Mouse (Mus musculus) midbrain, embryonic 16.5 days (tissue): ENCODE measurements around the gene Cacna2d4. TPM values are rescaled to one million over a fixed set of nuclear protein-coding genes. Genes with fewer than 3 reads are reported as not detected.

ENCODE experiments used
- ATAC-seq: fragments of 200-750 bp; cut with Nextera tagmentation; 2 replicates; pipeline ENCODE4 v1.8.0; 2017; ENCODE audit warnings: moderate TSS enrichment
- H3K27ac ChIP-seq: fragments of 300-500 bp; sonication (generic); 2 replicates; pipeline ENCODE4 v1.5.1; 2014; ENCODE audit warnings: mild to moderate bottlenecking, low read length, mixed read lengths
- H3K27me3 ChIP-seq: fragments of 300-500 bp; sonication (generic); 2 replicates; pipeline ENCODE4 v1.6.1; 2014; ENCODE audit warnings: low read depth, low read length, mixed read lengths; ENCODE audit not compliant: control insufficient read depth, insufficient read depth
- H3K36me3 ChIP-seq: fragments of 300-500 bp; sonication (generic); 2 replicates; pipeline ENCODE4 v1.6.1; 2014; ENCODE audit warnings: mild to moderate bottlenecking, low read length, moderate library complexity, mixed read lengths; ENCODE audit not compliant: control insufficient read depth, insufficient read depth
- H3K4me1 ChIP-seq: fragments of 300-500 bp; sonication (generic); 2 replicates; pipeline ENCODE4 v1.6.1; 2014; ENCODE audit warnings: mild to moderate bottlenecking, low read length, mixed read lengths; ENCODE audit not compliant: control insufficient read depth, insufficient read depth
- H3K4me2 ChIP-seq: fragments of 300-500 bp; sonication (generic); 2 replicates; pipeline ENCODE4 v1.6.1; 2014; ENCODE audit warnings: mild to moderate bottlenecking, low read length, mixed read lengths
- H3K4me3 ChIP-seq: fragments of 300-500 bp; sonication (generic); 2 replicates; pipeline ENCODE4 v1.5.1; 2014; ENCODE audit warnings: low read depth, mild to moderate bottlenecking, low read length, moderate library complexity, mixed read lengths
- H3K9ac ChIP-seq: fragments of 300-500 bp; sonication (generic); 2 replicates; pipeline ENCODE4 v1.6.1; 2014; ENCODE audit warnings: low read depth, low read length, mixed read lengths
- H3K9me3 ChIP-seq: fragments of 300-500 bp; sonication (generic); replicated peaks from 2 replicates; pipeline ENCODE4 v1.6.1; 2014; ENCODE audit warnings: mild to moderate bottlenecking, low read length, mixed read lengths; ENCODE audit not compliant: control insufficient read depth, poor library complexity, severe bottlenecking
- WGBS: fragments of 180-500 bp; shearing (Covaris S2); extraction: QIAGEN DNeasy Blood & Tissue Kit; methylation state at CpG from one replicate; pipeline ENCODE4 v1.1.7; 2014; 5-methylcytosine and 5-hydroxymethylcytosine counted together
- polyA plus RNA-seq: library from polyadenylated mRNA; unstranded; fragments of >200 nt; fragmentation: Nextera tagmentation; extraction: Ambion mirVana; gene quantifications from 2 replicates; pipeline ENCODE4 v1.2.1, GENCODE M21; 2015

Gene Cacna2d4
- polyA plus RNA-seq, 1 experiment from 2014 or later = 0.63 TPM

DNA sequence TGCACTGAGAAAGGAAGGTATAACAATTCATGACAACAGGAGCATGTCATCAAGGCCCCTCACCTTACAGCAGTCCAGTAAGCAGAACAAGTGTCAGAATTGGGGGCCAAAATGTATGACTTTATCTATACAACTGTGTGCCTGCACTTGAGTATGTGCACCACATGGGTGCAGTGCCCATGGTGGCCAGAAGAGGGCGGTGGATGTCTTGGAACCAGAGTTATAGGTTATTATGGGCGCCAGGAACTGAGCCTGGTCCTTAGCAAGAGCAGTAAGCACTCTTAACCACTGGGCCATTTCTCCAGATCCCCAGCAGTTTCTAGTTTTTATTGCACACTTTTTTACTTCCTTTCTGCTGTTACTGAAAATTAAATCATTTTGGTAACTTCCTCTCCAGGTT is 9.8 kb downstream of the Cacna2d4 start:
- no peak for ATAC-seq
- no peak overlapping the region for H3K4me3 ChIP-seq
- no peak overlapping the region for H3K9ac ChIP-seq
- H3K27me3 ChIP-seq = no peaks in the 10 kb centered on the region
- no peaks in the 10 kb centered on the region for H3K4me1 ChIP-seq
- H3K4me2 ChIP-seq = no peak overlapping the region
- no peaks in the 10 kb centered on the region for H3K36me3 ChIP-seq
- no peak overlapping the region for H3K27ac ChIP-seq
- H3K9me3 ChIP-seq = peaks cover 6% of the 10 kb centered on the region
- 45% methylated on average over 2 of the region's 2 CpGs for WGBS

DNA sequence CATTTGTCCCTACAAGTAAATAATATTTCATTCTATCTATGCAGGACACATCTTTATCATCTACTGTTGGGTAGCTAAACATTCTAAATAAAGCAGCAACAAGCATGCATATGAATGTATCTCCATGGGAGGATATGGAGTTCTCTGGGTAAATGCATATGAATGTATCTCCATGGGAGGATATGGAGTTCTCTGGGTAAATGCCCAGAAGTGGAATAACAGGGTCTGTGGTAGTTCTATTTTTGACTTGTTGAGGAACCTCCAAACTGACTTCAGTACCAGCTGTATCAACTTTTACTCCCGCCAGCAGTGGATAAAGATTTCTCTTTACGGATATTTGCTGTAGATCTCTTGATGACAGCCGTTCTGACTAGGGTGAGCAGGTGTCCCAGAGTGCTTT is 12.3 kb downstream of the Cacna2d4 start:
- WGBS = 82% methylated on average over 3 of the region's 3 CpGs
- no peak for ATAC-seq
- Histone ChIP-seq H3K27me3 (no peaks in the 10 kb centered on the region), H3K9ac (no peak overlapping the region), H3K4me3 (no peak overlapping the region), H3K4me2 (no peak overlapping the region), H3K36me3 (no peaks in the 10 kb centered on the region), H3K9me3 (peaks cover 6% of the 10 kb centered on the region), H3K27ac (no peak overlapping the region), H3K4me1 (no peaks in the 10 kb centered on the region)

DNA sequence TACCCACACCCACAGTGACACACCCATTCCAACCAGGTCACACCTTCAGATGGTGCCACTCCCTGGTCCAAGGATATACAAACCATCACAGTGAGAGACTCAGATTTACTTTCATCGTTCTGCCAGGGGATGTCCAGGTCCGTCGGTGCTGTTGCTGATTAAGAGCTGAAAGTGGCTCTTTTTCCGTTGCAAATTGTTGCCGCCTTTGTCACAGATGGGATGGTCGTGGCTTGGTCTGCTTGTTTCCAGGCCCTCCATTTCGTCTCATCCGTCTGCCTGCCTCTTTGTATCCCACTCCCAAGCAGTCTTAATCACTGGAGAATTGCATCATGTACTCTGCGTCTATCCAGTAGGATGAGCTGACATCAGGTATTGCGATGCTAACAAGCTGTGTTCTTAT is 13.4 kb downstream of the Cacna2d4 start:
- WGBS = 90% methylated on average over 10 of the region's 10 CpGs
- no peak for ATAC-seq

DNA sequence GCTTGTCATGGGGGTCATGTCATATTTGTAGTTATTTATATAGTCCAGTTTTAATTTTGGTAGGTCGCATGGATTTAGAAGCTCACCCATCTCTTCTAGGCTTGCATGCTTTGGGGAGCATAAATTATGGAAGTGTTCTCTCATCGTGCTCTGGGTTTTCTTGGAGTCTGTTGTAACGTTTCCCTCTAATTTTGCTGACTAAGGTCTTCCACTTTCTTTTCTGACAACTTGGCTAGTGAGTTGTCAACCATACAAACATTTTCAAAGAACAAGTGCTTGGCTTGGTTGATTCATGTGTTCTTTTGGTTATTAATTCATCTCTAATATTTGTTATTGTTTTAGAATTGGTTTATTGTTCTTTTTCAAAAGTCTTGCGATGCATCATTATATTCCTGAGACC is 15.4 kb downstream of the Cacna2d4 start:
- no peaks in the 10 kb centered on the region for H3K36me3 ChIP-seq
- no peak overlapping the region for H3K4me2 ChIP-seq
- whole genome bisulfite sequencing = 88% methylated on average over 4 of the region's 4 CpGs
- H3K27me3 ChIP-seq = no peaks in the 10 kb centered on the region
- H3K4me1 ChIP-seq = no peaks in the 10 kb centered on the region
- no peaks in the 10 kb centered on the region for H3K9me3 ChIP-seq
- no peak overlapping the region for H3K27ac ChIP-seq
- no peak overlapping the region for H3K9ac ChIP-seq
- no peak overlapping the region for H3K4me3 ChIP-seq
- ATAC-seq = no peak

More for the DNA sequence above, 13.4 kb downstream of the Cacna2d4 start:
- Histone ChIP-seq H3K9me3 (peaks cover 6% of the 10 kb centered on the region), H3K4me2 (no peak overlapping the region), H3K4me3 (no peak overlapping the region), H3K9ac (no peak overlapping the region), H3K36me3 (no peaks in the 10 kb centered on the region), H3K4me1 (no peaks in the 10 kb centered on the region), H3K27me3 (no peaks in the 10 kb centered on the region), H3K27ac (no peak overlapping the region)

DNA sequence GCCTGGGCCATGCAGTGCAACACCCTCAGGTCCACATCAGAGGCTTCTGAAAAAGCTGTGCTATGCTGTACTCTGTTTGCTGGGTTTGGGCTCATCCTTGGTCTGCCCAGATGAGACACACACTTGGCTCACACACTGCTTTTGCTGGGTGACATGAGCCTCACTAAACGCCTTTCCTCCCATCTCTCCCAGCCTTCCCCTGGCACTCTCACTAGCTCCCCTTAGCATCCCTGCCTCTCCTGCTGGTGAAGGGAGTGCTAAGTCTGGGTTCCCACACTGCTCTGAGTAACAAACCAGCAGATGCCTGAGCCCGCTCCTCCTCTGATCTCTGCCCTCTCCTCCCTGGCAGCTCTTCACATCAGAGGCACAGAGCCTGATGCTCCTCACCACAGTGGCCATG is 40.4 kb downstream of the Cacna2d4 start:
- WGBS = 86% methylated on average over 2 of the region's 2 CpGs
- no peaks in the 10 kb centered on the region for H3K9me3 ChIP-seq
- H3K27ac ChIP-seq = no peak overlapping the region
- no peaks in the 10 kb centered on the region for H3K36me3 ChIP-seq
- ATAC-seq = no peak
- no peaks in the 10 kb centered on the region; the same call in 1 of the 2 replicates for H3K4me1 ChIP-seq
- no peaks in the 10 kb centered on the region for H3K27me3 ChIP-seq
- no peak overlapping the region for H3K9ac ChIP-seq
- H3K4me2 ChIP-seq = no peak overlapping the region
- H3K4me3 ChIP-seq = no peak overlapping the region

DNA sequence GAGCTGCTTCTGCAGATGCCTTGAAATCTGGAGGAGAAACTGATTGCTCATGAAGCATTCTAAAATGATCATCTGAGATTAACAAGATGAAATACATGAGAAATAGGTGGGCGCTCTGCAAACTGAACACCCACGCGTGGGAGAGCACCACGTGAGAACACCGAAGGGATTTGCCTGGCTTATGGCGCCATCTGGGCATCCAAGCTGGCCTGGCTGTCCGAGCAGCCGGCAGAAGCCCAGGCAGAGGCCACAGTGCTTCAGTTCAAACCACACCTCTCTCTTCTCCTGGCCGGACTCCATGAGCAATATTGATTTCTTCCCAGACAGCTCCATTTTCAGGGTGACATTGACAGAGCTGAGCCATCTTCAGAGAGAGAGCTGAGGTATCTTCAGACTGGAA is 44.4 kb downstream of the Cacna2d4 start:
- H3K9ac ChIP-seq = no peak overlapping the region
- no peak overlapping the region for H3K4me3 ChIP-seq
- ATAC-seq = no peak
- no peak overlapping the region for H3K27ac ChIP-seq
- H3K9me3 ChIP-seq = no peaks in the 10 kb centered on the region; the same call in 1 of the 2 replicates
- no peak overlapping the region for H3K4me2 ChIP-seq
- 76% methylated on average over 9 of the region's 9 CpGs for WGBS
- H3K27me3 ChIP-seq = no peaks in the 10 kb centered on the region
- no peaks in the 10 kb centered on the region; the same call in 1 of the 2 replicates for H3K4me1 ChIP-seq
- no peaks in the 10 kb centered on the region for H3K36me3 ChIP-seq

DNA sequence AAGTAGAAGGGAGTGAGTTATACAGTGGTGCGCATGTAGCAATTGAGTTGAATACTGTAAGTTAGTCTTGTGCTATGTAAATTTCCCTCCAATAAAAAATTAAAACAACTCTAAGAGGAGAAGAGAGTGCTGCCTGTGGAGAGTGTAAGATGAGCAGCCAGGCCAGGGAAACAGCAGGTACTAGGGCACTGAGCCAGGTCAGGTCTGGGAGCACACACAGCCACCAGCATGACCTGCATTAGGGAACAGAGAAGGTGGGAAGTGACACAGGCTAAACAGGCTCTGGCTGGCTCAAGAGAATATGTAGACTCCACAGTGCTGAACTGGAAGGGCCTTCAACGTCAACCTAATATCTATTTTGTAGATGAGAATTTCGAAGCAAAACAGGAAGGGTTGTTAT is 65.0 kb downstream of the Cacna2d4 start:
- Histone ChIP-seq H3K9me3 (no peaks in the 10 kb centered on the region), H3K9ac (no peak overlapping the region), H3K4me1 (no peaks in the 10 kb centered on the region), H3K4me2 (no peak overlapping the region), H3K27me3 (no peaks in the 10 kb centered on the region), H3K27ac (no peak overlapping the region), H3K4me3 (no peak overlapping the region), H3K36me3 (no peaks in the 10 kb centered on the region)
- ATAC-seq = no peak
- WGBS = 96% methylated on average over 3 of the region's 3 CpGs

DNA sequence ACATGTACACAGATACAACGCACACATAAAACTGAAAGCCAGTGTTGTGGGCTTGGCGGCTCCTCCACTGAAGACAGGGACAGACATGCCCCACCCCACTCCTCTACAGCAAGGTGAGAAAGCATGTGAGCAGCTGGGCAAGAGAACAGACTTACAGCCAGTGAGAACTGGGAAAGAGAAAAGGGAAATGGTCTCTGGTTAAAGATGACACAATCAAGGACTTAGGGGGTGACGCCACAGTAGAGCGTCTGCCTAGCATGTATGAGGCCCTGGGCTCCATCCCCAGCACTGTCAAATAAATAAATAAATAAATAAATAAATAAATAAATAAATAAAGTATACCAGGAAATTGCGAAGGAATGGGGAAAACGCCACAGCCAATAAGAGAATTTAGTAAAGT is 67.0 kb downstream of the Cacna2d4 start:
- Histone ChIP-seq H3K4me1 (no peaks in the 10 kb centered on the region), H3K36me3 (no peaks in the 10 kb centered on the region), H3K9me3 (no peaks in the 10 kb centered on the region), H3K4me3 (no peak overlapping the region), H3K27ac (no peak overlapping the region), H3K9ac (no peak overlapping the region), H3K4me2 (no peak overlapping the region), H3K27me3 (no peaks in the 10 kb centered on the region)
- 96% methylated on average over 6 of the region's 6 CpGs for WGBS
- no peak for ATAC-seq

DNA sequence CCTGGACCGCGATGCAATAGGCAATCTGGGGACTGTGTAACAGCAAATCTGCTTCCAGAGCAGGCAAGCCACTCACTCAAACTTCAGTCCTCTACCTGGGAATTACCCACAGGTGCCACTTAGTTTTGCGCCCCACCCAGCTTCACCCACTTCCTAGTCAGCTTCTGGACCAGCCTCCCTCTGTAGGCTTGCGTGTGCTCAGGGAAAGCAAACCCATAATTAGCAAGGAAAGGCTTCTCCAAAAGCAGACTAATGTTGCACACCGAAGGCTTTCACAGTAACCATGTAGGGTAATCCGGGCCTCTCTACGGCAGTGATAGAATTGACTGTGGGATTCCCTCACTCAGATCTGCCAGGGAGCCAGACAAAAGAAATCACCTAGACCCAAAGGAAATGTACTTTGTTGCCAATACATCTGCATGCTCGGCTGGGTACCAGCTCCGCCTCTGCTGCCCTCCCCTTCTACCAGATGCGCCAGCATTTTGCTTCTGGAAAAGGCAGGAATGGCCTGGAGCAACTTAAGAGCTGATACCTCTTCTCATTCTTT is 71.6 kb downstream of the Cacna2d4 start:
- Histone ChIP-seq H3K9me3 (no peaks in the 10 kb centered on the region), H3K4me1 (peaks cover 1% of the 10 kb centered on the region), H3K4me2 (no peak overlapping the region), H3K4me3 (no peak overlapping the region), H3K36me3 (no peaks in the 10 kb centered on the region), H3K27me3 (no peaks in the 10 kb centered on the region), H3K27ac (no peak overlapping the region), H3K9ac (no peak overlapping the region)
- ATAC-seq = no peak
- WGBS = 45% methylated on average over 10 of the region's 10 CpGs
